In genomic region chr1:151390029-151390428, GRCm38 (mm10) we compare ENCODE assay signal across 8 mouse cellular contexts. TPM values are rescaled to one million over a fixed set of nuclear protein-coding genes. Genes with fewer than 3 reads are reported as not detected.
DNase-seq lines count a peak whose midpoint lies in the region; TF ChIP-seq lines count a peak whose summit lies in the region.

No protein-coding gene starts in this region.

- peak; percentile 23 for DNase-seq in gastrocnemius, adult 2 months
- no peak for DNase-seq in gastrocnemius, postnatal 14 days
- peak; percentile 51 for DNase-seq in testis, postnatal 10 days (ENCODE audit: low spot score)
- DNase-seq in testis, postnatal 14 days (ENCODE audit: low spot score): no peak
- DNase-seq in retina, postnatal 7 days (ENCODE audit: low read depth, low spot score): peak; percentile 5
- no peak for DNase-seq in urinary bladder, adult 2 months (ENCODE audit: low spot score)
- no peak for DNase-seq in cerebellum, adult 11-12 months

- TF ChIP-seq POLR2A in embryonic fibroblast, embryonic 13.5 days (IDR thresholded peaks at IDR 0.05; ENCODE audit: low read depth, low read length): no peak

- intact Hi-C loops in gastrocnemius, adult 2 months (cut with DNase I): loop anchor here (5.0 kb wide), 1 partner anchor 353 kb away; no protein-coding TSS in a partner anchor
- intact Hi-C loops in gastrocnemius, postnatal 14 days (cut with DNase I; ENCODE audit: low total_unique reads): no loop called here

- TF ChIP-seq CTCF in gastrocnemius, adult 2 months (IDR thresholded peaks at IDR 0.05): peak; percentile 65
- TF ChIP-seq CTCF in embryonic fibroblast, embryonic 13.5 days (IDR thresholded peaks at IDR 0.05; ENCODE audit: borderline replicate concordance, insufficient read depth, low read length): peak; percentile 40; the same call in 1 of the 2 replicates

- no peaks in the 10 kb centered on the region for H3K4me1 ChIP-seq in embryonic fibroblast, embryonic 13.5 days (ENCODE audit: control insufficient read depth, insufficient read depth, low read length)

- no peak overlapping the region for H3K27ac ChIP-seq in gastrocnemius, adult 2 months
- H3K27ac ChIP-seq in embryonic fibroblast, embryonic 13.5 days (ENCODE audit: insufficient read depth, low read length): no peak overlapping the region

- H3K4me3 ChIP-seq in gastrocnemius, adult 2 months: no peak overlapping the region
- no peak overlapping the region for H3K4me3 ChIP-seq in embryonic fibroblast, embryonic 13.5 days (ENCODE audit: insufficient read depth, low read length)

RNA-seq across cellular contexts. Expression of gene Swt1, which starts 38.2 kb away (rescaled TPM):
- 10 to 100 TPM in 1 of 2 experiments, 1 to 10 TPM in 1; 7.1 to 12.0 TPM for total RNA-seq in gastrocnemius, adult 2 months (2021)
- total RNA-seq in gastrocnemius, postnatal 14 days (2021): 1 to 10 TPM; 4.6 to 8.1 TPM
- polyA plus RNA-seq in embryonic fibroblast, embryonic 13.5 days (2011; ENCODE audit: insufficient read length, low read depth, missing spikeins): 15.6 and 19.4 TPM in 2 replicates
- 14.6 and 20.1 TPM in 2 replicates for polyA plus RNA-seq in urinary bladder, adult 2 months (2012; rRNA removed)

RNA-seq across cellular contexts. Expression of gene Trmt1l, which starts 38.3 kb away (rescaled TPM):
- 10 to 100 TPM; 15.3 to 18.7 TPM for total RNA-seq in gastrocnemius, adult 2 months (2021)
- 10 to 100 TPM; 12.0 to 12.3 TPM for total RNA-seq in gastrocnemius, postnatal 14 days (2021)
- 33.7 and 33.9 TPM in 2 replicates for polyA plus RNA-seq in embryonic fibroblast, embryonic 13.5 days (2011; ENCODE audit: insufficient read length, low read depth, missing spikeins)
- 28.8 and 29.3 TPM in 2 replicates for polyA plus RNA-seq in urinary bladder, adult 2 months (2012; rRNA removed)

RNA-seq across cellular contexts. Expression of gene Ivns1abp, which starts 45.8 kb away (rescaled TPM):
- 100 to 1,000 TPM; 124 to 159 TPM for total RNA-seq in gastrocnemius, adult 2 months (2021)
- total RNA-seq in gastrocnemius, postnatal 14 days (2021): 100 to 1,000 TPM; 109 TPM
- polyA plus RNA-seq in embryonic fibroblast, embryonic 13.5 days (2011; ENCODE audit: insufficient read length, low read depth, missing spikeins): 91.0 and 105 TPM in 2 replicates
- 65.5 and 76.2 TPM in 2 replicates for polyA plus RNA-seq in urinary bladder, adult 2 months (2012; rRNA removed)

Comparison
In these comparisons a context has a peak if more than half of its experiments do, and no peak if none do; other contexts are left out.
1. DNase-seq: peak in gastrocnemius, adult 2 months (single experiment), testis, postnatal 10 days (single experiment) and retina, postnatal 7 days (single experiment); none in gastrocnemius, postnatal 14 days (single experiment), testis, postnatal 14 days (single experiment), urinary bladder, adult 2 months (single experiment) and cerebellum, adult 11-12 months (single experiment).